Mouse (Mus musculus) hematopoietic stem cell, adult 5-6 weeks (primary cell): ENCODE data around the gene Fyco1. TPM values are rescaled to one million over a fixed set of nuclear protein-coding genes. Genes with fewer than 3 reads are reported as not detected.
"Not testable (repeated sequence)": the region's sequence is repeated elsewhere in the genome, so short reads cannot be mapped to it uniquely, and the experiment has no call there.

Experiments
- ATAC-seq, 2 experiments: fragments of 125-278 bp in 1 of 2; replicated peaks in 1 of 2; 2 replicates each; pipeline ENCODE4 v1.8.0; 2016 to 2017; ENCODE audit warnings: inconsistent platforms in 2 of 2, mild to moderate bottlenecking in 2 of 2, moderate number of reproducible peaks in 2 of 2, low read depth in 1 of 2, moderate TSS enrichment in 1 of 2; ENCODE audit not compliant: low FRiP score in 2 of 2, poor library complexity in 2 of 2, severe bottlenecking in 2 of 2, insufficient read depth in 1 of 2, low TSS enrichment in 1 of 2
- total RNA-seq: library from RNA; stranded (forward); fragments of 172-1452, 232-1000 nt; gene quantifications from 2 replicates; pipeline ENCODE4 v1.2.3, GENCODE M21; 2017

Fyco1 gene
- total RNA-seq, 1 experiment from 2014 or later = 10.6 TPM

GRCm38 (mm10) chr9:123828916-123829315 lies 22.8 kb downstream of the Fyco1 start:
- ATAC-seq = no peak

DNA sequence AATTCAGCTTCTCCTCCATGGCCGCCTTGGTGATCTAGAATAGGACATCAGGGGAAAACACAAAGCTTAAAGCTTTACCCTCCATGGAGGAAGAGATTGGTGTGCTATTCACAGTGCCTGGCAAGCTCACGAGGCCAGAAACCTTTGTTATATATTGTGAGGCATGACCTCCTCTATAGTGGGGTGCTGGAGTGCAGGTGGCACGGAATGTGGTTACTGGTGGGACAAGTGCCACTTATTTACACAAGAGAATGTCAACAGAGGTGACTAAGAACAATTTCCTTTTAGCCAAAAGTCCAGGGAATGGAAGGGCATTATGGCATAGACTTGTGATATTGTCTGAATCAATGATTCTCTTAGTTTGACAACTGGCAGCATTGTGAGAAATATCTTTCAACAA lies 25.1 kb downstream of the Fyco1 start:
- ATAC-seq = no peak

GRCm38 (mm10) chr9:123818601-123819000 lies 33.1 kb downstream of the Fyco1 start:
- ATAC-seq = no peak

DNA sequence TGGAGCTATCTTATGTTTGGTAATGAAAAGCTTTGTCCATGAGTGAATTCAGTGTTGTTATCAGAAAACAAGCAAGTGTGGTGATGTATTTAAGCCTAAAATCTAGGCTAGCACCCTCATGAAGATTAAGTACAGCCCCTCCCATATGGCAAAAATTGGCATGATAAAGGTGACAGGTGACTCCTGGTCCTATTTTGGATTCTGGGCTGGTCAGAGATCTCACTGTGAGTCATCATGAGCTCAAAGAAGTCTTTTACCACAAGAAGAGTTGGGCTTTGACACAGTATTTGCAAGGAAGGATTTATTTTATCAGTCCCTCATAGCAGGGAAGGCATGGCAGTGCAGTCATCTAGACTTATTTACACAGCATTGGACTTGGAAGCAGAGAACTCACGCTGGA lies 35.7 kb downstream of the Fyco1 start:
- no peak for ATAC-seq

- no peak for ATAC-seq
These were observed 36.3 kb downstream of the Fyco1 start for GRCm38 (mm10) chr9:123815444-123815843.

- ATAC-seq = no peak
These were observed 36.9 kb downstream of the Fyco1 start for GRCm38 (mm10) chr9:123814821-123815220.

DNA sequence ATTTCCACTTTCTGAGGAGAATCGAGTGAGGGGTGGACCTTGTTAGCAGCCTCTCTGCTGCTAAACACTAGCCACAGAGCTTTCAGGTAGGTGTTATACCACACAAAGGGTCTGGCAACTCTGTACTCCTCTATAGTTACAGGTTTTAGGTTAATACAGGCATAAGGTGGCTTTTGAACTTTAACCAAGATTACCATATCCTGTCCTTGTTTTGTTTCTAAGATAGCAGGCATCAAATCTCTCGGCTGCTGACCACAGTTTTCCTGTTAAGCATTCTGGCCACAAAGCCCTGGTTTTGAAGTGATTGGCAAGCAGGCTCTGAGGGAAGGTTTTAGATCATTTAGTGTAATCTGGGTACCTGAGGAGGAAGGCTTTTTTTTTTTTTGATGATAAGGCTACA lies 37.4 kb downstream of the Fyco1 start:
- ATAC-seq = peak; percentile 17 to 29; a peak in 1 of 4 replicates

GRCm38 (mm10) chr9:123811831-123812230 lies 39.9 kb downstream of the Fyco1 start:
- 0 out of 4 replicates have a peak, but pooled peaks of 1 of the 2 experiments have one; percentile 25 for ATAC-seq

- no peak for ATAC-seq
These were observed 43.1 kb downstream of the Fyco1 start for GRCm38 (mm10) chr9:123808583-123808982.

DNA sequence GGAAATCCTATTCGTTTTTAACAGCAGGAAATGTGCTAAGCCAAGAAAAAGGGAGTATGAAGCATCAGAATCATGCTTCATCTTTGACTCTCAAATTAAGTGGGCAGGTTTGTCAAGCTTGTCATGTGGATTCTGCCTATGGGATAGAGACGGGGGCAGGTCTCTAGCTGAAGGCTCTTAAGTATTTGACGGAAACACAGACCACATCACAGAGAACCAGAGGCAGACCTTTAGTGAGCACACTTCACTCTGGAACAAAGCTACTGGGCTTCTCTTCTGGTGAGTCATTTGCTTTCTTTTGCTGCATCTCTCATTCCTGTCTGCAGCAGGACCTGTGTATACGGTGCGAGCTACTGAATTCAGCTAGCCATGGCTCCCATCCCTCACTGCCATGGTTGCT lies 45.4 kb downstream of the Fyco1 start, which contains the start of gene Cxcr6:
TSS of gene Cxcr6 (plus strand) at position 209 of the 400 bp plus-strand sequence.
- no peak for ATAC-seq

DNA sequence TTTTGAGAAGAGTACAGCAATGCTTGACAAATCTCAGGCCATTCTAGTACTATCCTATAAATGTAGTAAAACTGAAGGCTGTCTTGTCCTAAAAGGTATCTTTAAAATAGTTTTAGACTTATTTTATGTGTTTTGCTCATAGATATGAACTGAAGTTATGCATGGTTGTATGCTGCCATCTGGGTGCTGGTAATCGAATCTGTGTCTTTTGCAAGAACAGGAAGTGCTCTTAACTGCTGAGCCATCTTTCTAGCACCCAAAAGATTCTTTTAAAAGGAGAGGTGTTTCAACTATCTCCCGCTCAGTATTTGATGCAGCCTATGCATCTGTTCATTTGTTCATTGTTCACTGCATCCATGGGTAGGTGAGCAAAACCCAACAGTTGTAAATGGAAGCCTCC lies 46.5 kb downstream of the Fyco1 start:
- no peak for ATAC-seq

DNA sequence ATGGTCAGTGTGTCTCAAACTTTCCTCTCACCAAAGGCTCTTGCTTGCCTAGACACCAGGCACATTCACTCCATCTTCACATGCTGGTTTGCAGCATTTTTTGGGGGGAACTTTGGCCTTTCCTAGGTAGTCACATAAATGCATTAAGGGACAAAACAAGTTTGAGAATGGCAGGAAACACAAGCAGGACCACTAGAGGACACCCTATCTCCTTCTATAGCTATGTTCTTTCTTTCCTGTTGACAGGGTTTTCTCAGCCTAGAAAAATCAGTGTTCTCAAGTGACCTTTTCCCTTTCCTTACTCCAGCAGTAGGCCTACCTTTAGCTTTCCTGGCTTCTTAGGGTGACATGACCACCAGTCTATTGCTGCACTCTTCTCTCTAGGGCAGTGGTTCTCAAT lies 48.8 kb downstream of the Fyco1 start:
- no peak for ATAC-seq

DNA sequence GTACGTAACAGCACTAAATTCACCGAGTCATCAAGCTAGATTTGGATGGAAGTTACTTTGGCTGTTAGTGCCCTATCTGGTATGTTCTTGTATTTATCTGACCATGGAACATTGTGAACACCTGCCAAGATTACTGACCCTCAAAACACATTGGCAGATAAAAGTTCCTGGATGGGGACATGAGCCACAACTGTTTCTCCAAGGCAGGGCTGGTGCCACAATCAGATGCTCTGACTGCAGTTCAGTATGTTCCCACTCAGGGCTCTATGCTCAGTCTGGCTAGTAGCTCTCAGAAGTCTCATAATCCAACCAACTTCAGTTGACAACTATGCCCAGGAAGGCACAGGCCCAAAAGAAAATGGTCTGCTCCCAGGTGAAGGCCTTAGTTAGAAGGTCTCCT lies 49.3 kb downstream of the Fyco1 start:
- ATAC-seq = no peak

DNA sequence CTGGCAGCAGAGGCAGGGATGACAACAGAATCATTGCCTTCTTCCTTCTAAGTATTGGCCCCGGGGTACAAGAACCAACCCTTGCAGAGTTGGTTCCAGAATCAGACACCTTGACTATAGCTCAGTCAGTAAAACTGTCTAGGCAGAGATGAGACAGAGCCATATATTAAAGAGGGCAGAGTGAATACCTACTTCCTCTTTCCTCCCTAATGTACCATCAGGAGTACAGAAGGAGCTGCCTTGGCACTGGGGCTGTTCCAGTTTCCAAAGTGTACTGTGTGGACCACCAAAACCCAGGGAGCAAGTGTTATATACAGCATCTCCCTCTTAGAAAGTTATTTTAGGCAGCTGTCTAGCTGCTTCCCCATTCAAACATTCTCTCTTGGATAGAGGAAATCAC lies 50.2 kb downstream of the Fyco1 start:
- no peak for ATAC-seq

DNA sequence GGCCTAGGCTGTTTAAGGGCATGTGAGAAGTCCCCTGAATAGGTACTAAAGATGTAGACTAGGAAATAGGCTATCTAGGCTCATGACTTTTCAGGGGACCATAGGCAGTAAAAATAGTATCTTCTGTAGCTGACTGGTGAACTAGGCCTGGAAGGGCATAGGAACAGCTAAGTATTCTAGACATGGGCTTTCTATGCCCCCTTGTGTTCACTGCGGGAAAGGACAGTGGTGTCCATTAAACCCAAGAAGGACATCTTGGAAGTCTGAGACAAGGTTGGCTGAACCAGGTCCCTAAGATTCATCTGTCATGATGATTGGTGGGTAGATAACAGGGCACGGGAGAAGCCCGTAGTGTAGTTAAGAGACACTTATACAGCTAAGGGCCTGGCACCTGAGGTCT lies 55.5 kb downstream of the Fyco1 start:
- peak in 1 of 2 experiments; percentile 81; a peak in 3 of 4 replicates for ATAC-seq

GRCm38 (mm10) chr9:123788855-123789529 lies 62.7 kb downstream of the Fyco1 start:
- no peak for ATAC-seq

GRCm38 (mm10) chr9:123773299-123773698 lies 78.4 kb downstream of the Fyco1 start:
- ATAC-seq = not testable (repeated sequence)

- peak; percentile 38 to 64; a peak in 2 of 4 replicates for ATAC-seq
These were observed 82.2 kb downstream of the Fyco1 start for GRCm38 (mm10) chr9:123769532-123769931.

GRCm38 (mm10) chr9:123768443-123768842 lies 83.3 kb downstream of the Fyco1 start:
- no peak for ATAC-seq
